Mouse (Mus musculus) liver, embryonic 14.5 days (tissue): ENCODE measurements around the gene Nprl3. TPM values are rescaled to one million over a fixed set of nuclear protein-coding genes. Genes with fewer than 3 reads are reported as not detected.

Experiments used
- ATAC-seq: fragments of 200-750 bp; cut with Nextera tagmentation; 2 replicates; pipeline ENCODE4 v1.8.0; 2017; ENCODE audit warnings: moderate number of reproducible peaks, mild to moderate bottlenecking, moderate library complexity; ENCODE audit not compliant: insufficient read depth
- DNase-seq, 3 experiments: peaks; one replicate each; pipeline ENCODE4 v3.0.0-alpha.2; 2012 to 2013; ENCODE audit warnings: low read depth in 3 of 3, low spot score in 3 of 3
- H3K27ac ChIP-seq: fragments of 300-500 bp; sonication (generic); 2 replicates; pipeline ENCODE4 v1.5.1; 2014; ENCODE audit warnings: moderate library complexity, mild to moderate bottlenecking, control low read depth, inconsistent platforms
- H3K27me3 ChIP-seq: fragments of 300-500 bp; sonication (generic); 2 replicates; pipeline ENCODE4 v1.6.1; 2014; ENCODE audit warnings: mild to moderate bottlenecking, low read length, moderate library complexity; ENCODE audit not compliant: control insufficient read depth, insufficient read depth
- H3K36me3 ChIP-seq: fragments of 300-500 bp; sonication (generic); replicated peaks from 2 replicates; pipeline ENCODE4 v1.6.1; 2014; ENCODE audit warnings: low read depth; ENCODE audit not compliant: control insufficient read depth, insufficient read depth
- H3K4me1 ChIP-seq, 2 experiments: fragments of 200-500 bp in 1 of 2; fragments of 300-500 bp in 1 of 2; sonication (generic) in 1 of 2; replicated peaks; 2 replicates each; pipeline ENCODE4 v1.6.1; 2012 to 2014; ENCODE audit warnings: antibody characterized with exemption in 1 of 2, inconsistent platforms in 1 of 2, low read length in 1 of 2; ENCODE audit not compliant: control insufficient read depth in 2 of 2, insufficient read depth in 2 of 2
- H3K4me2 ChIP-seq: fragments of 300-500 bp; sonication (generic); 2 replicates; pipeline ENCODE4 v1.6.1; 2014; ENCODE audit warnings: low read depth, mild to moderate bottlenecking, control low read depth, moderate library complexity
- H3K4me3 ChIP-seq, 2 experiments: fragments of 200-500 bp in 1 of 2; fragments of 300-500 bp in 1 of 2; sonication (generic) in 1 of 2; 2 replicates each; pipeline ENCODE4 v1.5.1; 2012 to 2014; ENCODE audit warnings: low read depth in 2 of 2, low read length in 2 of 2, mild to moderate bottlenecking in 2 of 2, control low read depth in 1 of 2, inconsistent platforms in 1 of 2, moderate library complexity in 1 of 2; ENCODE audit not compliant: insufficient read depth in 1 of 2
- H3K9ac ChIP-seq: fragments of 300-500 bp; sonication (generic); replicated peaks from 2 replicates; pipeline ENCODE4 v1.6.1; 2014; ENCODE audit warnings: mild to moderate bottlenecking, control low read depth, moderate library complexity
- H3K9me3 ChIP-seq: fragments of 300-500 bp; sonication (generic); 2 replicates; pipeline ENCODE4 v1.6.1; 2016; ENCODE audit warnings: low read length, mixed read lengths; ENCODE audit not compliant: control insufficient read depth
- CTCF ChIP-seq: IDR thresholded peaks from 2 replicates; pipeline ENCODE4 v1.5.1; 2016; ENCODE audit warnings: antibody characterized with exemption, low read depth, control low read depth
- EP300 ChIP-seq: IDR thresholded peaks from 2 replicates; pipeline ENCODE4 v1.6.1; 2016; ENCODE audit warnings: antibody characterized with exemption, low read depth
- WGBS: fragments of 180-500 bp; shearing (Covaris S2); extraction: QIAGEN DNeasy Blood & Tissue Kit; methylation state at CpG from one replicate; pipeline ENCODE4 v1.1.7; 2014; ENCODE audit not compliant: insufficient replicate concordance; 5-methylcytosine and 5-hydroxymethylcytosine counted together
- polyA plus RNA-seq, 2 experiments: library from polyadenylated mRNA; depleted of rRNA in 1 of 2; stranded (reverse) in 1 of 2; unstranded in 1 of 2; fragments of >200 nt; fragmentation: Nextera tagmentation in 1 of 2; extraction: Ambion mirVana in 1 of 2; gene quantifications; 2 replicates each; pipeline versions ENCODE4 v1.2.1 to v1.2.3; 2012 to 2014

The Nprl3 gene
- polyA plus RNA-seq, 2 experiments = 16.8 to 36.8 TPM

DNA sequence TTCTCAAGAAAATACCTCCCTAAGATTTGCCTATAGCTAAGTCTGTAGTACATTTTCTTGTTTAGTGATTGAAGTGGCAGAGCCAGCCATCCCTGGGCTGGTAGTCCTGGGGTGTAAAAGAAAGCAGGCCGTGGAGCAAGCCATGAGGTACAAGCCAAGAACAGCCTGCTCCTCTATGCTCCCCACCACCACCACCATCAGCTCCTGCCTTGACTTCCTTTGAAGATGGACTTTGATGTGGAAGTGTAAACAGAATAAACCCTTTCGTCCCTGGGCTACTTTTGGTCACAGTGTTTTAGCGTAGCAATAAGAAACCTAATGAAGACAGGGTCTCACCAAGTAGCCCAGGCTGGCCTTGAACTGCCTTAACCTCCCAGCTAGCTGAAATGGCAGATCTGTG is 69.7 kb downstream of the Nprl3 start:
- Histone ChIP-seq H3K27ac (no peak overlapping the region), H3K9me3 (no peaks in the 10 kb centered on the region), H3K4me3 (no peak overlapping the region), H3K4me1 (peaks cover 0 to 18% of the 10 kb centered on the region in 2 experiments; a peak in 2 of 4 replicates), H3K9ac (no peak overlapping the region), H3K36me3 (no peaks in the 10 kb centered on the region), H3K27me3 (no peaks in the 10 kb centered on the region), H3K4me2 (no peak overlapping the region)
- TF ChIP-seq CTCF (no peak), EP300 (no peak)
- 54% methylated on average over 3 of the region's 3 CpGs for WGBS
- ATAC-seq (no peak), DNase-seq (no peak)

GRCm38 (mm10) chr11:32196727-32197126 is 70.8 kb downstream of the Nprl3 start:
- Histone ChIP-seq H3K36me3 (no peaks in the 10 kb centered on the region), H3K27me3 (no peaks in the 10 kb centered on the region), H3K27ac (no peak overlapping the region), H3K4me3 (no peak overlapping the region), H3K4me2 (no peak overlapping the region), H3K4me1 (peaks cover 0 to 18% of the 10 kb centered on the region in 2 experiments; a peak in 2 of 4 replicates), H3K9ac (no peak overlapping the region), H3K9me3 (no peaks in the 10 kb centered on the region)
- DNase-seq (no peak), ATAC-seq (no peak)
- WGBS = 26% methylated on average over 6 of the region's 6 CpGs
- TF ChIP-seq CTCF (no peak), EP300 (no peak)

GRCm38 (mm10) chr11:32195867-32196540 is 71.5 kb downstream of the Nprl3 start:
- Histone ChIP-seq H3K27ac (no peak overlapping the region), H3K27me3 (no peaks in the 10 kb centered on the region), H3K4me3 (no peak overlapping the region), H3K9ac (peak overlapping the region; percentile 23; the same call in 1 of the 2 replicates), H3K9me3 (no peaks in the 10 kb centered on the region), H3K4me2 (no peak overlapping the region; the same call in 1 of the 2 replicates), H3K36me3 (no peaks in the 10 kb centered on the region), H3K4me1 (peaks cover 0 to 18% of the 10 kb centered on the region in 2 experiments; a peak in 2 of 4 replicates)
- DNase-seq (no peak), ATAC-seq (no peak)
- WGBS = 9% methylated on average over 11 of the region's 11 CpGs
- TF ChIP-seq EP300 = no peak
- TF ChIP-seq CTCF = no peak

DNA sequence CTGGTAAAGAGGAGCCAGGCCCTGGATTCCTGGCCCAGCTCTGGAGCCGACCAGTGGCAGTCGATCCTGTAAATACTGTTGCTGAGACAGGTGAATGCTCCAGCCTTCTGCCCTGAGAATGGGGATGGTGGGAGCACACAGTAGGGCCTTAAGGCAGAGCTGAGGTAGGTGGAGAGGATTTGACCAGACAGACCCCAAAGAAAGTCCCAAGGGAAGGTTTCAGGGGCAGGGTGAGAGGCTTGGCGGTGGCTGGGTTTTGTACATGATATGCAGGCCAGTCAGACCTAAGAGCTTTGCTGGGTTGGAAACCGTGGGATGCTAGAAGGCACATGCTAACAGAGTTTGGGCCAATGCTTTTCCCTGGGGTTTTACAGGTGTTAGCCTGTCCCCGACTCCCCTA is 72.9 kb downstream of the Nprl3 start:
- Histone ChIP-seq H3K9me3 (no peaks in the 10 kb centered on the region), H3K27ac (no peak overlapping the region), H3K36me3 (no peaks in the 10 kb centered on the region), H3K27me3 (no peaks in the 10 kb centered on the region), H3K4me1 (peaks cover 0 to 9% of the 10 kb centered on the region in 2 experiments; a peak in 2 of 4 replicates), H3K4me3 (no peak overlapping the region), H3K9ac (no peak overlapping the region), H3K4me2 (no peak overlapping the region)
- WGBS = 75% methylated on average over 5 of the region's 5 CpGs
- TF ChIP-seq CTCF (no peak), EP300 (no peak)
- DNase-seq (no peak), ATAC-seq (no peak)

DNA sequence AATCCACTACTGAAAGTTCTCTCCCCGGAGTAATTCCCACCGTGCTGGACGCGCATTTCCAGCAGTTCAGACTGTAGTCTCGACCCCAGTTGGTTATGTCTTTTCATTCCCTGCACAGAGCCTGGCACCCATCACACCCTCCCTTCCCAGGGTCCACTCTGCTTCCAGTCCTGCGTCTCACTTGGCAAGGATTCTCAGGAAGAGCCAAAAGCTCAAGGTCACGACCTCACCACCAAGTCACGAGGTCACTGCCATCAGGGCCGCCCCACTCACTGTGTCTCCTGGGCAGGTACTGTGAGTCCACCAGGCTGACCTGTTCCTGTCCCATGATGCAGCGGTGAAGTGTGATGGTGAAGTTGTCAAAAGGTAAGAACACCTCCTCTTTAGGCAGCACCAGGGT is 73.4 kb downstream of the Nprl3 start:
- TF ChIP-seq EP300 (no peak), CTCF (no peak)
- H3K27me3 ChIP-seq = no peaks in the 10 kb centered on the region
- no peaks in the 10 kb centered on the region for H3K9me3 ChIP-seq
- no peak for DNase-seq
- WGBS = 72% methylated on average over 10 of the region's 10 CpGs
- no peak overlapping the region for H3K4me3 ChIP-seq
- H3K4me1 ChIP-seq = peaks cover 0 to 6% of the 10 kb centered on the region in 2 experiments; a peak in 2 of 4 replicates
- ATAC-seq = no peak
- H3K9ac ChIP-seq = no peak overlapping the region
- no peak overlapping the region for H3K27ac ChIP-seq
- no peak overlapping the region for H3K4me2 ChIP-seq
- no peaks in the 10 kb centered on the region for H3K36me3 ChIP-seq
